Mouse (Mus musculus): ENCODE measurements at regions not wholly inside any gene's neighbourhood (a gene's known extent, or its start where the extent isn't known, plus 50 kb on each side); places are given as distances from the start of the nearest gene placed in this dataset.
"Not testable (repeated sequence)": the region's sequence is repeated elsewhere in the genome, so short reads cannot be mapped to it uniquely, and the experiment has no call there.

DNA sequence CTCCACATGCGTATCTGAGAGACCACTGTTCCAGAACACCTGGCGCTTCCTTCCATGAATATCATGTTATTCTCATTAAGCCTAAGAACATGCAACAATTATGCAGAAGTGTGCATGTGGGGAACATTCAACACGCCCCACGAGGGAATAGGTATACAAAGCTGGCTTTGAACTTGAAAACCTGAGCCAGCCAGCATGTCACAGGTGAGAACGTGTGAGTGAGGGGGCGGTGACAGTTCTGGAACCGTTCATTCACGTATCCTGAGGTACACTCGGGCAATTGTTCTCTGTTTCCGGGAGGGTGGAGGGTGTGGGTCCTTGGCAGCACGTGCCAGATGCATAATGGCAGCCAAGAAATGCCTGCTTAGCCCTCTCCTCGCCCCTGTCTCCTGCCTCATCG lies 88.4 kb upstream of the Gmds start:
- Histone ChIP-seq H3K27ac (ENCODE audit: insufficient read depth, low read length) (no peak overlapping the region), H3K4me3 (ENCODE audit: insufficient read depth, low read length) (no peak overlapping the region), H3K4me1 (ENCODE audit: control insufficient read depth, insufficient read depth, low read length) (peaks cover 6% of the 10 kb centered on the region)
- TF ChIP-seq CTCF (IDR thresholded peaks at IDR 0.05; ENCODE audit: borderline replicate concordance, insufficient read depth, low read length), result no peak

DNA sequence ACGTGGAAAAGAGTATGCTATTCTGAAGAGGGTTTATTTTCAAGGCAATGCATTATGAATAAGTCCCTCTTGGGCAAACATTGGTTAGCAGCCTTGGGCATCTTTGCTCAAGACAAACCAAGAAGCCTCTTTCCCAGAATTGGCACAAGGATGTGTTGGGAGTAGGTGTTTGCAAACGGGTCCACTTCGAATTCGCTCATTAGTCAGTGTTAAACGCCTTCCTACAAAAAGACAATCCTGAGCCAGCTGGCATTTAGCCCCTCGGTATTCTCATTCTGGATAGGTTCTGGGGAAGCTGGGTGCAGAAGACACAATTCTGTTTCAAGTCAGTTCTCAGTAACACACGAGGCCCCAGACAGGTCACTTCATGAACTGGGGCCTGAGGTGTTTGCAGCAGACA lies 87.7 kb upstream of the Gmds start:
- TF ChIP-seq CTCF (IDR thresholded peaks at IDR 0.05; ENCODE audit: borderline replicate concordance, insufficient read depth, low read length) (no peak), POLR2A (IDR thresholded peaks at IDR 0.05; ENCODE audit: low read depth, low read length) (no peak)
- no peak overlapping the region for H3K27ac ChIP-seq (ENCODE audit: insufficient read depth, low read length)
- H3K4me3 ChIP-seq (ENCODE audit: insufficient read depth, low read length), result no peak overlapping the region
- H3K4me1 ChIP-seq (ENCODE audit: control insufficient read depth, insufficient read depth, low read length), result peaks cover 6% of the 10 kb centered on the region

DNA sequence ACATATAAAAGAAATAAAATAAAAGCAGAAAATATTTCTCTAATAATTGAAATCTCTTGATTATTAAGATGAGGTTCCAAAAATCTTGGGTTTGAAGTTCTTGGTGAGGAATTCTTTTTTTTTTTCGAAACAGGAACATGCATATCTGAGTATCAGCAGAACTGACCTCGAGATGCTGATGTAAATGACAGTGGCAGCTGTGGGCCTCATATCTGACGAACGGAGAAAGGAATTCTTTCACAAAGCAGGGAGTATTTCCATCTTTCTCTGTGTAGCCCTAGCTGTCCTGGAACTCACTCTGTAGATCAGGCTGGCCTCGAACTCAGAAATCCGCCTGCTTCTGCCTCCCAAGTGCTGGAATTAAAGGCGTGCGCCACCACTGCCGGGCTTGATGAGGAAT lies 86.0 kb upstream of the Gmds start:
- not testable (repeated sequence) for H3K27ac ChIP-seq (ENCODE audit: insufficient read depth, low read length); H3K4me1 ChIP-seq (ENCODE audit: control insufficient read depth, insufficient read depth, low read length); H3K4me3 ChIP-seq (ENCODE audit: insufficient read depth, low read length)

DNA sequence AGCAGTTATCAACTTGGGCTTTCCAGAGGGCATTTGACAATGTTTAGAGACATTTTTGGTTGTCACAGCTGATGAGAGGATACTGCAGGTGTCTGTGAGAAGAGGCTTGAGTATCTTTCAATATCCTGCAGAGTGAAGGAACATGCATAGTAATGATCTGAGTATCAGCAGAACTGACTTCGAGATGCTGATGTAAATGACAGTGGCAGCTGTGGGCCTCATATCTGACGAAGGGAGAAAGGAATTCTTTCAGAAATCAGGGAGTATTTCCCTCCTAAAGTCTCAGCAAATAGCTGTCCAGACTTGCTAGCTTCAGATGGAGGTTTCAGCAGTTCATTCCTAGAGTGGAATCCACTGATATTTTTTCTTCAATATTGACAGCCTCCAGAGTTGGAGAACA lies 83.9 kb upstream of the Gmds start:
- TF ChIP-seq POLR2A (IDR thresholded peaks at IDR 0.05; ENCODE audit: low read depth, low read length) (no peak), CTCF (IDR thresholded peaks at IDR 0.05; ENCODE audit: borderline replicate concordance, insufficient read depth, low read length) (no peak)
- Histone ChIP-seq H3K27ac (ENCODE audit: insufficient read depth, low read length) (no peak overlapping the region), H3K4me3 (ENCODE audit: insufficient read depth, low read length) (no peak overlapping the region), H3K4me1 (ENCODE audit: control insufficient read depth, insufficient read depth, low read length) (no peaks in the 10 kb centered on the region; the same call in 1 of the 2 replicates)

DNA sequence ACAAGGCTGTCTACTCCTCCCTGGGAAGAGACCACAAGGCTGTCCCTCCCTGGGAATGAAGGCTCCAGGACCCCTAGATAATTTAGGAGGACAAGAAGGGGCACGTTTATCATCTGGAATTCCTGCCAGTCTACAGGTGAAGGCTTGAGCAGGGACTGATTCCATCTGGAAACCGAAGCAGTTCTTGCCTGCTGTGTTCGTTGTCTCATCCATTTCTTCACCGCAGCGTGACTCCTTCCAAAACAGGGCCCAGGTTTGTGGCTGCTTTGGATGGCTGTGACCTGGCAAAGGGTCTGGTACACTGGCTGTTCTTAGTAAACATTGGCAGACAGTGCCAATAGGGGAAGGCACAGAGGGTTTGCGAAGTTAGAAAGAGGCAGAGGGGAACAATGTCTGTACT lies 80.8 kb upstream of the Gmds start:
- TF ChIP-seq POLR2A (IDR thresholded peaks at IDR 0.05; ENCODE audit: low read depth, low read length), result no peak
- TF ChIP-seq CTCF (IDR thresholded peaks at IDR 0.05; ENCODE audit: borderline replicate concordance, insufficient read depth, low read length), result no peak
- H3K27ac ChIP-seq (ENCODE audit: insufficient read depth, low read length), result no peak overlapping the region
- H3K4me3 ChIP-seq (ENCODE audit: insufficient read depth, low read length), result no peak overlapping the region
- peaks cover 8% of the 10 kb centered on the region for H3K4me1 ChIP-seq (ENCODE audit: control insufficient read depth, insufficient read depth, low read length)

DNA sequence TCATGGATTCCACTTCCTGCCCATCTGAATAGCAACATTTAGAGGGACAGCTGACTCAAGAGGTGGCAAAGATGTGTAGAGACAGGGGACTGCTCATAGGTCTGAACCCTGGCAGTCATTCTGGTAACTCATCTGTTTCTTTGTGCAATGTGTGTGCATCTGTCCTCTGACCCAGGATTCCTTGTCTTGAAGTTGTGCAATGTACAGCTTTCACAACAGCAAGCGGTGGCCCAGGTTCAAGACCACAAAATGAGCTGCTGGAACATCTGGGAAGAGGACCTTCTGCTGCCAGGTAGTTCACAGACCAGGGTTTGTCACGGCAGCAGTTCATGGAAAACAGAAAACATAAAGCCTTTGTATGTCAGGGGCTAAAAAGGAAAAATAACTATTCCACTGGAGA lies 80.1 kb upstream of the Gmds start:
- no peak overlapping the region for H3K4me3 ChIP-seq (ENCODE audit: insufficient read depth, low read length)
- no peak overlapping the region for H3K27ac ChIP-seq (ENCODE audit: insufficient read depth, low read length)
- peaks cover 8% of the 10 kb centered on the region for H3K4me1 ChIP-seq (ENCODE audit: control insufficient read depth, insufficient read depth, low read length)
- no peak for TF ChIP-seq CTCF (IDR thresholded peaks at IDR 0.05; ENCODE audit: borderline replicate concordance, insufficient read depth, low read length)
- TF ChIP-seq POLR2A (IDR thresholded peaks at IDR 0.05; ENCODE audit: low read depth, low read length), result no peak

DNA sequence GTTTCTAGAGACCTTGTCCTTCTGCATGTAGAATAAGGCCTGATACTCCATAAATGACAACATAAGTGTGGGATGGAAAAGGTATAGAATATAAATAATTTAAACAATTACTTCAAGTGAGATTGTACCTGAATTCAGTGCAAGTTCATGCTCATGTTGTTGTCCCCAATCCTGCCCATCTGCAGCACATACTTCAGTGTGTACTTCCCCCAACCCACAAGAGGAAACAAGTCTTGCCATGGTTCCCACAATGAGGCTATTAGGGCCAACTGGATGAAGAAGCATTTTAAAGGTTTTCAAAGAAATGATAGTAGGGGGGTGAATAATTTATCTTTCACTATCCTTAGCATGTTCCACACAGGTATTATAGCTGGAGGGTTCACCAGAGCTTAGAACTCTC lies 79.4 kb upstream of the Gmds start:
- TF ChIP-seq CTCF (IDR thresholded peaks at IDR 0.05; ENCODE audit: borderline replicate concordance, insufficient read depth, low read length) (no peak), POLR2A (IDR thresholded peaks at IDR 0.05; ENCODE audit: low read depth, low read length) (no peak)
- H3K27ac ChIP-seq (ENCODE audit: insufficient read depth, low read length), result no peak overlapping the region
- H3K4me1 ChIP-seq (ENCODE audit: control insufficient read depth, insufficient read depth, low read length), result peaks cover 8% of the 10 kb centered on the region
- H3K4me3 ChIP-seq (ENCODE audit: insufficient read depth, low read length), result no peak overlapping the region

DNA sequence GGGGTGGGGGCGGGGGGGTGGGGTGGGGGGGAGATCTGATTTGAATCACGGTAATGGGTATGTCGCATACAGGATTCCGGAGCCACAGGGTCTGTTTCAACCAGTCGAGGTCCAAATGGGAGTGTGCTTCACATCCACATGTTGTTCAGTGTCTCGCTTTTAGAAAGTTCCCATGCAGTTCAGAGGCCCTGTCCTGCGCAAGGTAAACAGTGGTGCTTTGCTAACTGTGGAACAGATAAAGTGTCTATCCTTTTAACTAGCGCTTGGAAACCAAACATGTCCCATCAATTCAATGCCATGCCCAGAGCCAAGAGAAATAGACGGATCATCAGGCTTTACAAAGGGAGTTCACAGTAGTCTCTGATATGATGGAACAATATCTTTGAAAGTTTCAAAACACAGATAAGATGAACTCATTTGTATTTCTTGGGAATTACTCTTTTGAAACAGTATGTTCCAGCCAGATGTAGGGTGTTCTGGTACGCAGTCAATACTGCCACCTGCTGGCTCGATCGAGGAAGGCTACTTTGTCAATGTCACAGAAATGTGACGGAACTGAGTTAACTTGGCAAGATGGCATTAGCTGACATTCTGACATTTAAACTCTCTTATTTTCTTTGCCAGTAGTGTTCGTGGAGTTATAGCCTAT lies 72.9 kb upstream of the Gmds start:
- TF ChIP-seq POLR2A (IDR thresholded peaks at IDR 0.05; ENCODE audit: low read depth, low read length) (no peak), CTCF (IDR thresholded peaks at IDR 0.05; ENCODE audit: borderline replicate concordance, insufficient read depth, low read length) (peak; percentile 86; the same call in 1 of the 2 replicates)
- H3K4me3 ChIP-seq (ENCODE audit: insufficient read depth, low read length), result no peak overlapping the region
- H3K4me1 ChIP-seq (ENCODE audit: control insufficient read depth, insufficient read depth, low read length), result peaks cover 6% of the 10 kb centered on the region
- H3K27ac ChIP-seq (ENCODE audit: insufficient read depth, low read length), result no peak overlapping the region

DNA sequence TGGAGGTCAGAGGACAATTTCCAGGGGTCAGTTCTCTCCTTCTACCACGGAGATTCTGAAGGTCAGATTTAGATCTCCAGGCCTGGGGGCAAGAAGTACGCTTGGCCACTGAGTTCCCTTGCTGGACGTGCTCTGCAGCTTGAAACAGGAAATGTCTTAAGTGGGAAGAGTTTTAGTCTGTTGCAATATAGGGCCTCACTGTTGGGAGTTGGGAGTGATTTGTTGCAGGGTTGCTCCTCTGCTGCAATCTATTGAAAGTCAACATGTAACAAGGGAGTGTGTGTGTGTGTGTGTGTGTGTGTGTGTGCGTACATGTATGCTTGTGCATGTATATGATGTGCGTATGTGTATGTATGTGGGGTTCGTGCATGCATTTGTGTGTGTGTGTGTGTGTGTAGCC lies 71.5 kb upstream of the Gmds start:
- no peak for TF ChIP-seq CTCF (IDR thresholded peaks at IDR 0.05; ENCODE audit: borderline replicate concordance, insufficient read depth, low read length)
- no peak overlapping the region for H3K27ac ChIP-seq (ENCODE audit: insufficient read depth, low read length)

DNA sequence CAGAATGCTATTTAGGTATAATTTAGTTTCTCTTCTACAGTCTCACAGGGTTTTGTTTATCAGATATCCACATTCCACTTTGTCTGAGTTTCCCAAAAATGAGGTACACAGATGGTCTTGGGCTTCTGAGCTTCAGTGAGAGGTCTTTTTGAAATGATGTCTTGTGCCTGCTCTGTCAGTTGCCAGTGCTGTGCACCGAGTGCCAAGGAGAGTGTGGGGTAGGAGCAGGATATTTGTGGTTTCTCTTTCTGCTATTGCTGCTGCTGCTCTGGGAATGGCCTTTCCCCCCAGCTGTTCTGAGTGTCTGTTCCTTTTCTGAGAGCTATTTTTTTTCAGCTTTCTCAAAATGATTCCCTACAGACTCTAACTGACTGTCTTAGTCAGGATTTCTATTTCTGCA lies 60.1 kb upstream of the Gmds start:
- Histone ChIP-seq H3K4me1 (ENCODE audit: control insufficient read depth, insufficient read depth, low read length) (peaks cover 4% of the 10 kb centered on the region; the same call in 1 of the 2 replicates), H3K4me3 (ENCODE audit: insufficient read depth, low read length) (no peak overlapping the region), H3K27ac (ENCODE audit: insufficient read depth, low read length) (0 out of 2 replicates have a peak overlapping the region, but pooled peaks have one; percentile 54)
- TF ChIP-seq CTCF (IDR thresholded peaks at IDR 0.05; ENCODE audit: borderline replicate concordance, insufficient read depth, low read length), result no peak
- TF ChIP-seq POLR2A (IDR thresholded peaks at IDR 0.05; ENCODE audit: low read depth, low read length), result no peak

More for the DNA sequence above, 71.5 kb upstream of the Gmds start:
- H3K4me1 ChIP-seq (ENCODE audit: control insufficient read depth, insufficient read depth, low read length), result peaks cover under 1% of the 10 kb centered on the region; the same call in 1 of the 2 replicates
- no peak overlapping the region for H3K4me3 ChIP-seq (ENCODE audit: insufficient read depth, low read length)
